Mouse (Mus musculus): ENCODE data around the gene H2-Oa.
"Not testable (repeated sequence)": the region's sequence is repeated elsewhere in the genome, so short reads cannot be mapped to it uniquely, and the experiment has no call there.

Gene H2-Oa

DNA sequence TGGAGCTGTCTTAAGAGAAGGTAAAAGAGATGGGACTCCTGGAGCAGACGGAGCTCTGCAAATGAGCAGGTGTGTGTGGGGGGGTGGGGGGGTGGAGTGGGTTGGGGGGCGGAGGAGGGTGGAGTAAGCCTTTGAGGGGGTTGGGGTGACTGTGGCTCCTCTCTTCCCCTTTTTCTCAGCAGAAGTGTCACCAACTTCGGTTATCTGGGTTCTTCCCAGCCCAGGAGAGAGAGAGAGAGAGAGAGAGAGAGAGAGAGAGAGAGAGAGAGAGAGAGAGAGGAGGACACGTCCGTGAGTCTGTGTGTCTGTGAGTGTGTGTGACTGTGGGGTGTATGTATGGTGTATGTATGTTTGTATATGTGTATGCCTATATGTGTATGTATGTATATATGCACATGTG is 51.3 kb downstream of the H2-Oa start:
- DNase-seq (ENCODE audit: low spot score): no peak

DNA sequence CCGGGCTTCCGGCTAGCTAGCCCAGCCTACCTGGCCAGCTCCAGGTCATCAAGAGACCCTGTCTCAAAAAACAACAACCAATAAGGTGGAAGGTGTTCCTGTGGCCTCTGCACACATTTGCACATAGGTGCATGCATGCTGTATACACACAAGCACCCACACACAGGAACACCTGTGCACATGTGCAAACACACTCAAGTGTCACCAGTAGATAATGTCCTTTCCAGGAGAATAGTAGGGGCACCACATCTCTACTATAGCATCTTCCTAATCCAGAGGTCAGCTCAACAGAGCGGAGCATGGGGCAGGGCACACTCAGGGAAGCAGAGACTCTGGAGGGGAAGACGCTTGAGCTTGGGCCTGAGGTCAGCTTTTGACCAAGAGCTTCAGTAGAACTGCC is 52.1 kb downstream of the H2-Oa start:
- not testable (repeated sequence) for DNase-seq (ENCODE audit: low spot score)
